Mouse (Mus musculus) midbrain, postnatal 0 days (tissue): ENCODE data around the gene Snx5. TPM values are rescaled to one million over a fixed set of nuclear protein-coding genes. Genes with fewer than 3 reads are reported as not detected.

Experiments
- ATAC-seq: fragments of 200-750 bp; cut with Nextera tagmentation; 2 replicates; pipeline ENCODE4 v1.8.0; 2017; ENCODE audit warnings: moderate number of reproducible peaks, mild to moderate bottlenecking, moderate TSS enrichment, moderate library complexity; ENCODE audit not compliant: low FRiP score
- DNase-seq: peaks from one replicate; pipeline ENCODE4 v3.0.0-alpha.2; 2015; ENCODE audit warnings: low spot score
- H3K27ac ChIP-seq: fragments of 300-500 bp; sonication (generic); 2 replicates; pipeline ENCODE4 v1.5.1; 2014; ENCODE audit warnings: low read depth, mild to moderate bottlenecking, low read length, mixed read lengths
- H3K27me3 ChIP-seq: fragments of 300-500 bp; sonication (generic); 2 replicates; pipeline ENCODE4 v1.6.1; 2014; ENCODE audit warnings: low read length, control low read depth, mixed read lengths; ENCODE audit not compliant: insufficient read depth
- H3K36me3 ChIP-seq: fragments of 300-500 bp; sonication (generic); 2 replicates; pipeline ENCODE4 v1.6.1; 2014; ENCODE audit warnings: low read length, control low read depth, mixed read lengths; ENCODE audit not compliant: insufficient read depth
- H3K4me1 ChIP-seq: fragments of 300-500 bp; sonication (generic); 2 replicates; pipeline ENCODE4 v1.6.1; 2014; ENCODE audit warnings: mild to moderate bottlenecking, control low read depth, antibody characterized with exemption, low read length, mixed read lengths; ENCODE audit not compliant: insufficient read depth
- H3K4me2 ChIP-seq: fragments of 300-500 bp; sonication (generic); 2 replicates; pipeline ENCODE4 v1.6.1; 2014; ENCODE audit warnings: low read depth, mild to moderate bottlenecking, low read length, mixed read lengths; ENCODE audit not compliant: poor library complexity, severe bottlenecking
- H3K4me3 ChIP-seq: fragments of 300-500 bp; sonication (generic); 2 replicates; pipeline ENCODE4 v1.5.1; 2014; ENCODE audit warnings: low read depth, mild to moderate bottlenecking, low read length, moderate library complexity
- H3K9ac ChIP-seq: fragments of 300-500 bp; sonication (generic); replicated peaks from 2 replicates; pipeline ENCODE4 v1.6.1; 2014; ENCODE audit warnings: mild to moderate bottlenecking, low read length, moderate library complexity, mixed read lengths; ENCODE audit not compliant: poor library complexity, severe bottlenecking
- H3K9me3 ChIP-seq: fragments of 300-500 bp; sonication (generic); 2 replicates; pipeline ENCODE4 v1.6.1; 2016; ENCODE audit warnings: low read length, control low read depth
- CTCF ChIP-seq: IDR thresholded peaks from 2 replicates; pipeline ENCODE4 v1.5.1; 2016; ENCODE audit warnings: antibody characterized with exemption, mild to moderate bottlenecking
- WGBS: fragments of 180-500 bp; shearing (Covaris S2); extraction: QIAGEN DNeasy Blood & Tissue Kit; methylation state at CpG from one replicate; pipeline ENCODE4 v1.1.7; 2014; 5-methylcytosine and 5-hydroxymethylcytosine counted together
- polyA plus RNA-seq: library from polyadenylated mRNA; unstranded; fragments of >200 nt; fragmentation: Nextera tagmentation; extraction: Ambion mirVana; gene quantifications from 2 replicates; pipeline ENCODE4 v1.2.1, GENCODE M21; 2015
- total RNA-seq: library from RNA; depleted of rRNA; stranded (reverse); fragments of >200 nt; gene quantifications from 2 replicates; pipeline ENCODE4 v1.2.3, GENCODE M21; 2014

The Snx5 gene
- total and polyA plus RNA-seq, 2 experiments from 2014 or later, result 58.0 to 62.3 TPM

- DNase-seq (no peak), ATAC-seq (no peak)
- Histone ChIP-seq H3K9ac (no peak overlapping the region), H3K27me3 (no peaks in the 10 kb centered on the region), H3K4me3 (no peak overlapping the region), H3K36me3 (peaks cover 14% of the 10 kb centered on the region), H3K4me2 (no peak overlapping the region), H3K9me3 (no peaks in the 10 kb centered on the region), H3K27ac (no peak overlapping the region), H3K4me1 (no peaks in the 10 kb centered on the region)
- WGBS, result 81% methylated on average over 7 of the region's 7 CpGs
- no peak for TF ChIP-seq CTCF
Measured at GRCm38 (mm10) chr2:144245464-144245863, 25.2 kb downstream of the Snx5 start.

GRCm38 (mm10) chr2:144240095-144240899 is 30.4 kb downstream of the Snx5 start:
- no peaks in the 10 kb centered on the region for H3K9me3 ChIP-seq
- no peak overlapping the region for H3K27ac ChIP-seq
- TF ChIP-seq CTCF, result no peak
- no peaks in the 10 kb centered on the region for H3K36me3 ChIP-seq
- H3K9ac ChIP-seq, result no peak overlapping the region
- no peak overlapping the region for H3K4me2 ChIP-seq
- H3K4me3 ChIP-seq, result no peak overlapping the region
- no peaks in the 10 kb centered on the region for H3K27me3 ChIP-seq
- WGBS, result 90% methylated on average over 3 of the region's 3 CpGs
- DNase-seq (no peak), ATAC-seq (no peak)
- H3K4me1 ChIP-seq, result no peaks in the 10 kb centered on the region; the same call in 1 of the 2 replicates

GRCm38 (mm10) chr2:144239318-144239717 is 31.4 kb downstream of the Snx5 start:
- Histone ChIP-seq H3K9ac (no peak overlapping the region), H3K4me1 (no peaks in the 10 kb centered on the region; the same call in 1 of the 2 replicates), H3K27me3 (no peaks in the 10 kb centered on the region), H3K9me3 (no peaks in the 10 kb centered on the region), H3K4me3 (no peak overlapping the region), H3K36me3 (no peaks in the 10 kb centered on the region), H3K4me2 (no peak overlapping the region), H3K27ac (no peak overlapping the region)
- DNase-seq (no peak), ATAC-seq (no peak)
- WGBS, result 64% methylated on average over 2 of the region's 2 CpGs
- TF ChIP-seq CTCF, result no peak

GRCm38 (mm10) chr2:144238341-144238740 is 32.4 kb downstream of the Snx5 start:
- H3K27me3 ChIP-seq, result no peaks in the 10 kb centered on the region

GRCm38 (mm10) chr2:144236791-144237584 is 33.7 kb downstream of the Snx5 start:
- TF ChIP-seq CTCF, result no peak
- WGBS, result 61% methylated on average over 9 of the region's 9 CpGs
- Histone ChIP-seq H3K27ac (no peak overlapping the region), H3K36me3 (no peaks in the 10 kb centered on the region), H3K27me3 (no peaks in the 10 kb centered on the region), H3K4me1 (no peaks in the 10 kb centered on the region; the same call in 1 of the 2 replicates), H3K9me3 (no peaks in the 10 kb centered on the region), H3K4me2 (no peak overlapping the region), H3K4me3 (no peak overlapping the region), H3K9ac (no peak overlapping the region)
- no peak for ATAC-seq
- DNase-seq, result no peak

More at GRCm38 (mm10) chr2:144238341-144238740, 32.4 kb downstream of the Snx5 start:
- DNase-seq (no peak), ATAC-seq (no peak)
- no peak for TF ChIP-seq CTCF
- no peak overlapping the region for H3K27ac ChIP-seq
- H3K36me3 ChIP-seq, result no peaks in the 10 kb centered on the region
- H3K4me3 ChIP-seq, result no peak overlapping the region
- H3K4me1 ChIP-seq, result no peaks in the 10 kb centered on the region; the same call in 1 of the 2 replicates
- no peaks in the 10 kb centered on the region for H3K9me3 ChIP-seq
- H3K9ac ChIP-seq, result no peak overlapping the region
- 79% methylated on average over 6 of the region's 6 CpGs for WGBS
- no peak overlapping the region for H3K4me2 ChIP-seq

GRCm38 (mm10) chr2:144235776-144236175 is 34.9 kb downstream of the Snx5 start:
- WGBS, result 74% methylated on average over 3 of the region's 3 CpGs
- H3K4me1 ChIP-seq, result no peaks in the 10 kb centered on the region; the same call in 1 of the 2 replicates
- H3K36me3 ChIP-seq, result no peaks in the 10 kb centered on the region
- TF ChIP-seq CTCF, result no peak
- no peak overlapping the region for H3K27ac ChIP-seq
- ATAC-seq, result no peak
- no peak overlapping the region for H3K9ac ChIP-seq
- no peaks in the 10 kb centered on the region for H3K9me3 ChIP-seq
- H3K27me3 ChIP-seq, result no peaks in the 10 kb centered on the region
- no peak for DNase-seq
- no peak overlapping the region for H3K4me2 ChIP-seq
- no peak overlapping the region for H3K4me3 ChIP-seq
